Mouse (Mus musculus) liver, postnatal 0 days (tissue): ENCODE measurements around the gene Zkscan5. TPM values are rescaled to one million over a fixed set of nuclear protein-coding genes. Genes with fewer than 3 reads are reported as not detected.

Source experiments
- ATAC-seq: fragments of 200-750 bp; cut with Nextera tagmentation; 2 replicates; pipeline ENCODE4 v1.8.0; 2017; ENCODE audit warnings: mild to moderate bottlenecking, moderate library complexity
- DNase-seq: peaks from one replicate; pipeline ENCODE4 v3.0.0-alpha.2; 2016
- H3K27ac ChIP-seq: fragments of 300-500 bp; sonication (generic); 2 replicates; pipeline ENCODE4 v1.5.1; 2014; ENCODE audit warnings: antibody characterized with exemption, moderate library complexity, mild to moderate bottlenecking, low read depth
- H3K27me3 ChIP-seq: fragments of 300-500 bp; sonication (generic); 2 replicates; pipeline ENCODE4 v1.6.1; 2014; ENCODE audit warnings: low read length, control low read depth, mixed read lengths; ENCODE audit not compliant: insufficient read depth
- H3K36me3 ChIP-seq: fragments of 300-500 bp; sonication (generic); replicated peaks from 2 replicates; pipeline ENCODE4 v1.6.1; 2014; ENCODE audit warnings: mild to moderate bottlenecking, control low read depth, low read length, moderate library complexity, mixed read lengths; ENCODE audit not compliant: insufficient read depth
- H3K4me1 ChIP-seq: fragments of 300-500 bp; sonication (generic); 2 replicates; pipeline ENCODE4 v1.6.1; 2014; ENCODE audit warnings: antibody characterized with exemption, mild to moderate bottlenecking, control low read depth; ENCODE audit not compliant: insufficient read depth
- H3K4me2 ChIP-seq: fragments of 300-500 bp; sonication (generic); 2 replicates; pipeline ENCODE4 v1.6.1; 2014; ENCODE audit warnings: low read depth, mild to moderate bottlenecking, low read length, moderate library complexity, mixed read lengths
- H3K4me3 ChIP-seq: fragments of 300-500 bp; sonication (generic); 2 replicates; pipeline ENCODE4 v1.5.1; 2014; ENCODE audit warnings: low read depth, low read length
- H3K9ac ChIP-seq: fragments of 300-500 bp; sonication (generic); replicated peaks from 2 replicates; pipeline ENCODE4 v1.6.1; 2014; ENCODE audit warnings: mild to moderate bottlenecking, moderate library complexity
- H3K9me3 ChIP-seq: fragments of 300-500 bp; sonication (generic); 2 replicates; pipeline ENCODE4 v1.6.1; 2016; ENCODE audit warnings: mild to moderate bottlenecking, control low read depth, low read length, mixed read lengths
- CTCF ChIP-seq: sonication (generic); IDR thresholded peaks from 2 replicates; pipeline ENCODE4 v1.5.1; 2016; ENCODE audit warnings: antibody characterized with exemption, low read depth
- EP300 ChIP-seq: IDR thresholded peaks from 2 replicates; pipeline ENCODE4 v1.6.1; 2016; ENCODE audit warnings: antibody characterized with exemption, low read depth, mild to moderate bottlenecking
- WGBS: fragments of 180-500 bp; shearing (Covaris S2); extraction: QIAGEN DNeasy Blood & Tissue Kit; methylation state at CpG from one replicate; pipeline ENCODE4 v1.1.7; 2014; ENCODE audit not compliant: insufficient replicate concordance; 5-methylcytosine and 5-hydroxymethylcytosine counted together
- polyA plus RNA-seq: library from polyadenylated mRNA; unstranded; fragments of >200 nt; fragmentation: Nextera tagmentation; extraction: Ambion mirVana; gene quantifications from 2 replicates; pipeline ENCODE4 v1.2.1, GENCODE M21; 2015

The Zkscan5 gene
- 2.8 and 3.8 TPM in 2 replicates for polyA plus RNA-seq

DNA sequence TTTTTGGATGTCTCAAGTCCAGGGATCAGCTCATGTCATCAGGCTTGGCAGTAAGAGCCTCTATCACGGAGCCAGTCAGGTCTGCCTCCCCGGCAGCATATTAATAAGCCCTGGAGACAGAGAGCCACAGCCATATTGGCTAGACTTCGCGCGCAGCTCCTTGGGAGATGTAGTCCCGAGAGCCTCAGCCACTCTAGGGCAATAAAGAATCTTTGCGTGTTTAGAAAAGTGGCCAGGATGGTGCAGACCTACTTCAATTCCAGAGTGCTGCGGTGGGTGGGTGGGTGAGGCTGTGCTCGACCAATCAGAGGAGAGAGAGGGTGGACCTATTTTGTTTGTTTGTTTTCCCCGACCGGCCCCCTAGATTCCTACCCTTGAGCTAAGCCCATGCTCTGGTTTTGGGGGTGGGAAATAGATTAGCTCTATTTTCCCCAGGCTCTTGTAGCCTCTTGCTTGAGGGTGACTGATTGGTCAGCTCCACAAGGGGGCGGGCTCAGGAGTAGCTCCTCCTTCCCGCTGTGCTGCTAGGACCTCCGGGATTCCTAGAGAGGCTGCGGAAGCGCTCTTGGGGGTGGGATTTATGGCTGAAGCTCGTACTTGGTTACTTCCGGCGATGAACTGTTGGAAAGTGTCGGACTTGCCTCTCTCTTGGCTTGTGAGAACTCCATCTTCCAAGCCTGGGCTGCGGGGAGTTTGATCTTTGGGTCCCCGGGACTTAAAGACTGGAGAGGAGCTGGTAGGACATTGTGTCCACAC, at the start of gene Zkscan5:
Gene Zkscan5, plus strand, starts transcription at position 627 of the 756 bp plus-strand sequence.
- H3K4me2 ChIP-seq: peak within 1 kb of the TSS; percentile 87
- H3K4me1 ChIP-seq: peaks cover 20% of the 10 kb centered on the region
- TF ChIP-seq CTCF (peak; percentile 40), EP300 (peak; percentile 82)
- peak; percentile 97 for DNase-seq
- H3K27ac ChIP-seq: peak within 1 kb of the TSS; percentile 92
- no peaks in the 10 kb centered on the region for H3K9me3 ChIP-seq
- peak within 1 kb of the TSS; percentile 72 for H3K9ac ChIP-seq
- ATAC-seq: peak; percentile 93
- no peaks in the 10 kb centered on the region for H3K27me3 ChIP-seq
- peaks cover 10% of the 10 kb centered on the region for H3K36me3 ChIP-seq
- 0% methylated on average over 22 of the region's 22 CpGs for WGBS
- H3K4me3 ChIP-seq: peak within 1 kb of the TSS; percentile 72

DNA sequence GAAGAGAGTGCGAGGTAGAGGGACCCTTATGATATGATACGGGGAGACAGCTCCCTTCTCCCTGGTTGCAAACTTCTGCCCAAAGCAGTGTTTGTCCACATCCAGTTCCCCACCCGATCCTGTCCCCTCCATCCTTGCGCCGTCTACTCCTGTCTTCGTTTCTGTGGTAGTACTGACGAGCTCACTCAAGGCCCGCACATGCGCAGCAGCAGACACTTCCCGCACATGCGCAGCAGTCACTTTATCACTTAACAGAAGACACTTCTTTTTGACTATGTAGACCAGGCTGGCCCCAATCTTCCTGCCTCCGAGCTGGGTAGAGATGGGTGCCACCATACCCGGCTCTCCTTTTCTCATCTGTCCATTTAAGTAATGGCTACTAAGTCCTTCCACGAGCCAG, 43.0 kb upstream of the Zkscan5 start:
- Histone ChIP-seq H3K27me3 (no peaks in the 10 kb centered on the region), H3K4me3 (no peak overlapping the region), H3K4me1 (peaks cover 8% of the 10 kb centered on the region), H3K4me2 (no peak overlapping the region), H3K27ac (no peak overlapping the region), H3K36me3 (peaks cover 57% of the 10 kb centered on the region), H3K9ac (no peak overlapping the region), H3K9me3 (no peaks in the 10 kb centered on the region)
- 87% methylated on average over 14 of the region's 14 CpGs for WGBS
- TF ChIP-seq CTCF: no peak
- no peak for TF ChIP-seq EP300
- DNase-seq (no peak), ATAC-seq (no peak)

DNA sequence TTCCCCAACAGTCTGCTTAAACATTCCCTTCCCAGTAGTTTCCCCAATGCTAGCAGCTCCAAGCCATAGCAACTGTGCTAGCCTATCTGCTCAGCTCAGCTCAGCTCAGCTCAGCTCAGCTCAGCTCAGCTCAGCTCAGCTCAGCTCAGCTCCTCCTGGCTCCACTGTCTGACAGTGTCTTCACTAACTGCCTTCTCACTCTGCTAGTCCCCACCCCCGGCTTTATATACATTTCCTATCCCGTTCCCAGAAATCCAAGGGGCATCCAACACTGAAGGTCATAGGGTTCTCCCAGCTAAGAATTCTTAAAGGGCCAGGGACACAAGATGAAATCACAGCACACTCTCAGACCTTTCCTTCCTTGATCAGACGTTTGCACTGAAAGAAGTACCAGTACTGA, 39.7 kb upstream of the Zkscan5 start:
- TF ChIP-seq CTCF (no peak), EP300 (no peak)
- WGBS: 59% methylated on average over 3 of the region's 3 CpGs
- Histone ChIP-seq H3K9ac (0 out of 2 replicates have a peak overlapping the region, but pooled peaks have one; percentile 11), H3K4me2 (no peak overlapping the region), H3K36me3 (peaks cover 36% of the 10 kb centered on the region), H3K27me3 (no peaks in the 10 kb centered on the region), H3K9me3 (no peaks in the 10 kb centered on the region), H3K4me3 (no peak overlapping the region), H3K27ac (peak overlapping the region; percentile 22; the same call in 1 of the 2 replicates), H3K4me1 (peaks cover 19% of the 10 kb centered on the region)
- DNase-seq (no peak), ATAC-seq (no peak)

DNA sequence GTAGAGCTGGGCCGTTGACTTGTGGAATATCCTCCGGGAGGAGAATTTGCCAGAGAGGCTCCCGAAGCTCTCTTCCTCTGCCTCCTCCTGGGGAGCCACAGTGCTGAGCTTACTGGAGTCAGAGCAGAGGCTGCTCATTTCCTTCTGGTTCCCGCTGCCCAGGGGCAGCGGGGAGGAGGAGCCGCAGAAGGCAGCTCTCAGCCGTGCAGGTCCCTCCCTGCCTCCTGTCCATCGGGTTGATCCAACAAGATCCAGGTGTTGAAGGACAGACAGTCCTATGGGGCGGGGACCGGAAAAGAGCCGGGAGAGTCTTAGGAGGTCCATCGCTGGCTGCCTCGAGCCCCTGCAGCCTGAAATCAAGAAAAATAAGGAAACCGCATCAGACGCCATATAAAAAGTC, 39.2 kb upstream of the Zkscan5 start:
- no peak for TF ChIP-seq EP300
- no peak for TF ChIP-seq CTCF
- peaks cover 34% of the 10 kb centered on the region for H3K36me3 ChIP-seq
- H3K4me1 ChIP-seq: peaks cover 19% of the 10 kb centered on the region
- no peak overlapping the region for H3K4me2 ChIP-seq
- 85% methylated on average over 15 of the region's 15 CpGs for WGBS
- H3K9ac ChIP-seq: no peak overlapping the region
- no peaks in the 10 kb centered on the region for H3K9me3 ChIP-seq
- H3K27ac ChIP-seq: 0 out of 2 replicates have a peak overlapping the region, but pooled peaks have one; percentile 22
- peak; percentile 10 for DNase-seq
- H3K4me3 ChIP-seq: no peak overlapping the region
- no peak for ATAC-seq
- H3K27me3 ChIP-seq: no peaks in the 10 kb centered on the region

DNA sequence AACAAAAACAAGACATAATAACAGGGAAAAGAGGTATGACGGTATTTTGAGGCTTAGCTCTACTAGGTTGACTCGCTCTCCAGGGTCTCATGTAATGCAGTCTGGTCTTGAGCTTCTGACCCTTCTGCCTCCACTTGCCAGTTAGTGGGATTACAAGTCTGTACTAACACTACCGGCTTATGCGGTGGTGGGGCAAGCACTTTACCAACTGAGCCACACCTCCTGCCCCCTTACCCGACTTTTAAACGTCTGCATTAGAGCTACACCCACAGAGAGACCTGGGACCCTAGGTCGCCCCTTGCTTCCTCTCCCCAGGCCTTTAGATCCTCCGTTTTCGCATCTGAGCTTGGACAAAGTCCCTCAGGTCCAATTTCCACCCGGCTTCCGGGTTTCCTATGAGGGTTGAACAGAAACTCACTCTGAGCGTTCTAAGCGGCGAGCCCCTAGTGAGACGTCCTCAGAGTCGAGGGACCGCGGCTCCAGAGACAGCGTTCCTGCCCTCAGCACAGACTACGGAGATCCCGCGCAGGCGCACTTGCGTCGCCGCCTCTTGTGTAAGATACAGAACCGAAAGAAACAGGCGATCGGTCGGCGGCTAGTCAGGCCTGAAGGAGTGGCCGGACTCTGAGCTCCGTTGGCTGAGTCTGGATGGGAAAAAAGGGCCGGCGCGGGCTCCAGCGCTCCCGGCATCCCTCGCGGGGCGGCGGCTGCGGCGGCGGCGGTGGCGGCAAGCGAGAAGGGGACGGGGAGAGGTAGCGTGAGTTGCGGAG, 37.6 kb upstream of the Zkscan5 start, which contains the start of the genes Ptcd1 and Cpsf4:
Gene Ptcd1, minus strand, starts transcription at position 573 of the 770 bp plus-strand sequence.
Gene Cpsf4, plus strand, starts transcription at position 678 of the 770 bp plus-strand sequence.
- DNase-seq (peak; percentile 98), ATAC-seq (peak; percentile 94)
- Histone ChIP-seq H3K4me3 (peak within 1 kb of the TSS; percentile 73), H3K36me3 (peaks cover 34% of the 10 kb centered on the region), H3K4me2 (peak within 1 kb of the TSS; percentile 85), H3K9ac (peak within 1 kb of the TSS; percentile 92), H3K4me1 (peaks cover 19% of the 10 kb centered on the region), H3K9me3 (no peaks in the 10 kb centered on the region), H3K27ac (peak within 1 kb of the TSS; percentile 91), H3K27me3 (no peaks in the 10 kb centered on the region)
- WGBS: under 1% methylated on average over 43 of the region's 51 CpGs
- TF ChIP-seq CTCF (no peak), EP300 (peak; percentile 49; the same call in 1 of the 2 replicates)

DNA sequence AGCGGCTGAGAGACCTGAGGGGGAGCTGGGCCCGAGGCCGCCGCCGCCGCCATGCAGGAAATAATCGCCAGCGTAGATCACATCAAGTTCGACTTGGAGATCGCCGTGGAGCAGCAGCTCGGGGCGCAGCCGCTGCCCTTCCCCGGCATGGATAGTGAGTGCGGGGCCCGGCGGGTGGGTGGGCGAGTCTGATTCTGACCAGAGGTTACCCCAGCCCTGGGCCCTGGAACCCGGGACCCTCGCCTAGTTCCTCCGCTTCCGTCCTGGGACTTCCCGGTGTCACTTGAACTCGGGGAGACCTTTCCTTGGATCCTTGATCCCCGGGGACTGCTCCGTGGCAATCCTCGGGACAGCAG, 37.1 kb upstream of the Zkscan5 start:
- TF ChIP-seq EP300 (no peak), CTCF (no peak)
- DNase-seq: no peak
- 0% methylated on average over 26 of the region's 28 CpGs for WGBS
- H3K36me3 ChIP-seq: peaks cover 33% of the 10 kb centered on the region
- H3K9ac ChIP-seq: peak overlapping the region; percentile 92
- peaks cover 19% of the 10 kb centered on the region for H3K4me1 ChIP-seq
- peak overlapping the region; percentile 85 for H3K4me2 ChIP-seq
- peak overlapping the region; percentile 91 for H3K27ac ChIP-seq
- peak; percentile 22 for ATAC-seq
- H3K4me3 ChIP-seq: peak overlapping the region; percentile 73
- H3K9me3 ChIP-seq: no peaks in the 10 kb centered on the region
- no peaks in the 10 kb centered on the region for H3K27me3 ChIP-seq
